Mouse (Mus musculus): ENCODE measurements around the gene Mtap. TPM values are rescaled to one million over a fixed set of nuclear protein-coding genes. Genes with fewer than 3 reads are reported as not detected.

Gene Mtap
- total and polyA plus RNA-seq, 3 experiments, result 36.7 to 52.0 (median 45.4) TPM

DNA sequence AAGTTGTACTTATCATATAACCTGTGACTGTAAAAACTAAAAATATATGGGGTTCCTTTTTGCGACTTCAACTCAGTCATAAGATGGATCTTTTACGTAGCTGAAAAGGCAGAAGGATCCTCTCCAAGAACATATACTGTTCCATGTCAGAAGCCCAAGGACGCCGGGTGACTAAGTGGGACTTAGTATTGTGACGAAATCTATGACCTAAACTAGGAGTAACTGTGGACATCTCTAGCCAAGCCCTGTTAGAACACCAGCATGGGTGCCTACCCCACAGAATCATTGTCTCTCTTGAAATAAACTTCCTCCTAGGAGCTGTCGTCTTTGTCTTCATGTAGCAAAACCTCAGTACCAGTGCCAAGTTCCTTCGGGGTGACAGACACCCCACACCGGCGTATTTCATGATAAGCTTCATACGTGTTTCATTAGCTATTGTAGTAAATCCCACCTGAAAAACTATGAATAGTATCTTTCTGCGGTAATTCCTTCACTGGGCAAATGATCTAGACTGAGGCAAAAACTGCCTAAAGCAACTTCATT, 24.7 kb upstream of the Mtap start:
- peaks cover 0 to 10% of the 10 kb centered on the region in 2 experiments; a peak in 2 of 4 replicates for H3K36me3 ChIP-seq (ENCODE audit: control insufficient read depth in 1 of 2, insufficient read depth in 2 of 2, low read length in 2 of 2)
- DNase-seq (ENCODE audit: low read depth, low spot score), result peak; percentile 57
- peaks cover 2 to 3% of the 10 kb centered on the region in 2 experiments for H3K27me3 ChIP-seq (ENCODE audit: control insufficient read depth in 1 of 2, insufficient read depth in 2 of 2, low read length in 2 of 2)
- H3K4me1 ChIP-seq (ENCODE audit: control insufficient read depth in 1 of 2, insufficient read depth in 2 of 2, low read length in 2 of 2), result peaks cover 2 to 6% of the 10 kb centered on the region in 2 experiments; a peak in 3 of 4 replicates
- TF ChIP-seq RCOR1 (IDR thresholded peaks at IDR 0.05; ENCODE audit: low read depth, low read length) (no peak), POLR2AphosphoS2 (IDR thresholded peaks at IDR 0.05; ENCODE audit: low read length) (no peak), CTCF (IDR thresholded peaks at IDR 0.05 in 2 of 3, conservative IDR thresholded peaks at IDR 0.05 in 1 of 3; ENCODE audit: control insufficient read depth in 1 of 3, insufficient read depth in 1 of 3, low read depth in 2 of 3, low read length in 3 of 3, poor library complexity in 1 of 3, severe bottlenecking in 1 of 3) (no peak)
- no peak overlapping the region for H3K9ac ChIP-seq (ENCODE audit: control insufficient read depth, low read depth, low read length, poor library complexity, severe bottlenecking)
- H3K27ac ChIP-seq (ENCODE audit: control insufficient read depth, low read depth, low read length), result no peak overlapping the region
- H3K79me2 ChIP-seq (ENCODE audit: control insufficient read depth, insufficient read depth, low read length, poor library complexity), result no peaks in the 10 kb centered on the region
- peak overlapping the region; percentile 9 to 62; a peak in 3 of 4 replicates for H3K4me3 ChIP-seq (ENCODE audit: control insufficient read depth in 1 of 2, insufficient read depth in 1 of 2, low read depth in 2 of 2, low read length in 2 of 2)
- H3K9me3 ChIP-seq (replicated peaks; ENCODE audit: insufficient read depth, low read length), result no peaks in the 10 kb centered on the region

GRCm38 (mm10) chr4:89112782-89113181, 24.1 kb upstream of the Mtap start:
- Histone ChIP-seq H3K79me2 (ENCODE audit: control insufficient read depth, insufficient read depth, low read length, poor library complexity) (no peaks in the 10 kb centered on the region), H3K4me3 (ENCODE audit: control insufficient read depth in 1 of 2, insufficient read depth in 1 of 2, low read depth in 2 of 2, low read length in 2 of 2) (peak overlapping the region; percentile 14 to 62; a peak in 3 of 4 replicates), H3K9me3 (replicated peaks; ENCODE audit: insufficient read depth, low read length) (no peaks in the 10 kb centered on the region), H3K27me3 (ENCODE audit: control insufficient read depth in 1 of 2, insufficient read depth in 2 of 2, low read length in 2 of 2) (peaks cover 1 to 2% of the 10 kb centered on the region in 2 experiments), H3K27ac (ENCODE audit: control insufficient read depth, low read depth, low read length) (no peak overlapping the region), H3K4me1 (ENCODE audit: control insufficient read depth in 1 of 2, insufficient read depth in 2 of 2, low read length in 2 of 2) (peaks cover 2 to 6% of the 10 kb centered on the region in 2 experiments; a peak in 3 of 4 replicates), H3K9ac (ENCODE audit: control insufficient read depth, low read depth, low read length, poor library complexity, severe bottlenecking) (peak overlapping the region; percentile 25; the same call in 1 of the 2 replicates), H3K36me3 (ENCODE audit: control insufficient read depth in 1 of 2, insufficient read depth in 2 of 2, low read length in 2 of 2) (peaks cover 0 to 10% of the 10 kb centered on the region in 2 experiments; a peak in 2 of 4 replicates)
- TF ChIP-seq TAL1 (IDR thresholded peaks at IDR 0.05; ENCODE audit: low read length), result no peak
- TF ChIP-seq SIN3A (IDR thresholded peaks at IDR 0.05; ENCODE audit: low read length), result no peak
- TF ChIP-seq MXI1 (IDR thresholded peaks at IDR 0.05; ENCODE audit: low read depth, low read length), result no peak
- no peak for TF ChIP-seq ZKSCAN1 (IDR thresholded peaks at IDR 0.05; ENCODE audit: low read depth, low read length)
- no peak for TF ChIP-seq USF1 (IDR thresholded peaks at IDR 0.05; ENCODE audit: low read depth, low read length)
- TF ChIP-seq TBP (IDR thresholded peaks at IDR 0.05; ENCODE audit: low read depth, low read length), result no peak
- TF ChIP-seq SMC3 (IDR thresholded peaks at IDR 0.05; ENCODE audit: low read depth, low read length), result no peak
- DNase-seq (ENCODE audit: low read depth, low spot score), result peak; percentile 23

DNA sequence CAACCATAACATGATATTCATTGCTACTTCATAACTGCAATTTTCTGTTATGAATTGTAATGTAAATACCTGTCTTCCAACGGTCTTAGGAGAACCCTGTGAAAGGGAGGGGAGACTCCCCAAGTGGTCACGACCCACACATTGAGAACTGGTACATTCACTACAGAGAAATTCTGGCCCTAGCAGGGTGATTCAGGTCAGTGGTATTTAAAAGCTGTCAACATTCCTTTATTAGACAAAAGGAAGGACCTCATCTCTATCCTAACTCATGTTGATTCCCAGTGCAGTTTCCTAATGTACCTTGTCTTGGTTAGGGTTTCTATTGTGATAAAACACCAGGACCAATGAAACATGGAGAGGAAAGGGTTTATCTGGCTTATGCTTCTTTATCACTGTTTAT, 20.9 kb upstream of the Mtap start:
- Histone ChIP-seq H3K9ac (ENCODE audit: control insufficient read depth, low read depth, low read length, poor library complexity, severe bottlenecking) (no peak overlapping the region), H3K36me3 (ENCODE audit: control insufficient read depth in 1 of 2, insufficient read depth in 2 of 2, low read length in 2 of 2) (peaks cover 0 to 10% of the 10 kb centered on the region in 2 experiments; a peak in 2 of 4 replicates)
- TF ChIP-seq USF2 (IDR thresholded peaks at IDR 0.05; ENCODE audit: borderline replicate concordance in 1 of 2, insufficient read depth in 1 of 2, low read depth in 1 of 2, low read length in 2 of 2), result no peak
- TF ChIP-seq GATA1 (IDR thresholded peaks at IDR 0.05; ENCODE audit: low read depth, low read length), result 0 out of 2 replicates have a peak, but pooled peaks have one; percentile 20
- TF ChIP-seq TBP (IDR thresholded peaks at IDR 0.05; ENCODE audit: low read depth, low read length), result no peak
- TF ChIP-seq POLR2AphosphoS2 (IDR thresholded peaks at IDR 0.05; ENCODE audit: low read length), result no peak
- TF ChIP-seq ZC3H11A (IDR thresholded peaks at IDR 0.05; ENCODE audit: low read depth, low read length), result no peak

More for the DNA sequence above, 20.9 kb upstream of the Mtap start:
- no peaks in the 10 kb centered on the region for H3K9me3 ChIP-seq (replicated peaks; ENCODE audit: insufficient read depth, low read length)
- H3K27me3 ChIP-seq (ENCODE audit: control insufficient read depth in 1 of 2, insufficient read depth in 2 of 2, low read length in 2 of 2), result no peaks in the 10 kb centered on the region; a peak in 2 of 4 replicates
- H3K4me3 ChIP-seq (ENCODE audit: control insufficient read depth in 1 of 2, insufficient read depth in 1 of 2, low read depth in 2 of 2, low read length in 2 of 2), result no peak overlapping the region
- no peak for DNase-seq (ENCODE audit: low read depth, low spot score)
- H3K4me1 ChIP-seq (ENCODE audit: control insufficient read depth in 1 of 2, insufficient read depth in 2 of 2, low read length in 2 of 2), result peaks cover 2 to 6% of the 10 kb centered on the region in 2 experiments; a peak in 3 of 4 replicates
- no peaks in the 10 kb centered on the region for H3K79me2 ChIP-seq (ENCODE audit: control insufficient read depth, insufficient read depth, low read length, poor library complexity)
- no peak overlapping the region for H3K27ac ChIP-seq (ENCODE audit: control insufficient read depth, low read depth, low read length)

Data from MEL (cell line).